Mouse (Mus musculus) ES-Bruce4 (cell line): ENCODE measurements around the gene Fam118a.

Source experiments
- CTCF ChIP-seq: IDR thresholded peaks from one replicate; pipeline ENCODE4 v1.8.1; 2011; ENCODE audit warnings: low read depth, low read length
- EP300 ChIP-seq: IDR thresholded peaks from 2 replicates; pipeline ENCODE4 v1.6.1; 2011; ENCODE audit warnings: low read depth, low read length; ENCODE audit not compliant: insufficient read depth
- POLR2A ChIP-seq: IDR thresholded peaks from one replicate; pipeline ENCODE4 v1.8.1; 2011; ENCODE audit warnings: low read length; ENCODE audit not compliant: insufficient read depth

DNA sequence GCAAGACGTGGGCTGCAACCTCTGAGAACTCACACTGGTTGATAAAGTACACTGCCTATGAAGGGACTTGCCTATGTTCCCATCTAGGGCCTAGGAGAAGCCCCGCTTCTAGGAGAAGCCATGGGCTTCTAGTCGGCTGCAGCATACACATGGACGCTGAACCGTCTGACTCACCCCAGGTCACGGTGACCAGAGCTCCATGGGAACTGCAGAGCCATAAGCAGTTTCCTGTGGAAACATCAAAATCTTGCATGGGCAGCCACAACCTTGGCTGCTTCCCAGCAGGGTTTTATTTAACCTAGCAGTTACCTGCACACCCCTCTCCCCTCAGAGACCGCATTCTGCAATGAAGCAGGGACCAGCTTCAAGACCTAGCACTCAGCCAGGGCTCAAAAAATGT lies 45.0 kb upstream of the Fam118a start:
- TF ChIP-seq EP300 (no peak), CTCF (no peak), POLR2A (no peak)
